Mouse (Mus musculus): ENCODE measurements at regions not wholly inside any gene's neighbourhood (a gene's known extent, or its start where the extent isn't known, plus 50 kb on each side); places are given as distances from the start of the nearest gene placed in this dataset.
A peak's percentile ranks its signal among the peaks of the same experiment; 100 is the strongest.

DNA sequence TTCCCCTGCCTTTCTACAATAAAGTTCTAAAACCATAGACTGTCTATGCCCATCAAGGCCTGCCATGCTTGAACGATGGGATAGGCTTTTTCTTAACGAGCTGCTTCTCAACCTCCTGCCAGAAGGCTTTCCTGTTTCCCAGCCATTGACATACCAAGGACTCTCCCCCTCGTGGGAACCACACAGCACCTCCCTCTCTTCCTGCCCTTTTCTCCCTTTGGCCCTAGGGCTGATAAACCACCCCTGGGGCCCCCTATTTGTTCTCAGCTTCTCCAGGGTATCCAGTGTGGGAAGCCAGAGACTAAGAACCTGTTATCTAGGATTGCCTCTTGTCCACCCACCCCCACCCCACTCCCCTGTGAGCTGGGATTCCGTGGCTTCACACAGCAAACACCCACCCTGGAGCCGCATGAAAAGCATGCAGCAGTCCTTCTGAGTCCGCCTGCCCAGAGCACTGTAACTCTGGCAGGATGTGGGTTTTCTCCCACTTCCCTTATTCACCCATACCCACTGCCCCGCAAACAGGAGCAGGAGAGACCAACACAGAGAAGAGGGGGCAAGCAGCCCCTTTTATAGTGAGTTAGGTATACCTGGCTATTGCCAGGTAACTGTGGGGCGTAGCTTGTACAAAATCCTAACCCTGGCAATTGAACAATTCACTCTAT is 351.5 kb downstream of the Slc6a15 start:
- no peaks in the 10 kb centered on the region for H3K36me3 ChIP-seq (replicated peaks; ENCODE audit: control insufficient read depth, insufficient read depth, low read length)
- H3K27me3 ChIP-seq (ENCODE audit: control insufficient read depth, insufficient read depth, low read length), result no peaks in the 10 kb centered on the region
- no peak for TF ChIP-seq CTCF (IDR thresholded peaks at IDR 0.05; ENCODE audit: low read depth)
- no peak for TF ChIP-seq EP300 (IDR thresholded peaks at IDR 0.05; ENCODE audit: low read depth)
- no peak overlapping the region for H3K4me2 ChIP-seq (ENCODE audit: low read depth, low read length)
- no peak overlapping the region for H3K4me3 ChIP-seq (ENCODE audit: low read depth, low read length)
- ATAC-seq (ENCODE audit: insufficient read depth, low read depth) (no peak), DNase-seq (ENCODE audit: low spot score) (no peak)
- no peaks in the 10 kb centered on the region for H3K9me3 ChIP-seq (replicated peaks; ENCODE audit: control insufficient read depth, low read length)
- H3K27ac ChIP-seq (ENCODE audit: low read depth), result no peak overlapping the region
- no peak overlapping the region for H3K9ac ChIP-seq (replicated peaks; ENCODE audit: low read depth, low read length)
- WGBS, result 39% methylated on average over 8 of the region's 8 CpGs
- H3K4me1 ChIP-seq (ENCODE audit: control insufficient read depth, insufficient read depth), result no peaks in the 10 kb centered on the region

DNA sequence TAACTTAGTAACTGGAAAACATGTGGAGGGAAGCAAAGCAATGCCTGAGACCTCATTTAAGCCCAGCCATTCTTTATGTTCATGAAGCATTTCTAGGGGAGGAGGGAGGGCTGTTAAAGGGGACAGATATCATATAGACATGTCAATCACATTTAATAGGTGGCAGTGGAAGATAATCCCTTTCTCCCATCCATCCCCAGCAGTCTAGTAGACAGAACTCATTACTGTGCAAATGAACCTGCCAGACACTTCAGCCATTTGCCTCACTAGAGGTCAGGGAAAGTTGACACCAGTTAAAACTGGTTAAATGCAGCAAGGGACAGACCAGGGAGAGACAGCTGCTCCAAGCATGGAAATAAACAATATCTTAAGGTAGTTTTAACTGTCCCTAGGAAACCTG is 359.1 kb downstream of the Slc6a15 start:
- Histone ChIP-seq H3K36me3 (replicated peaks; ENCODE audit: control insufficient read depth, insufficient read depth, low read length) (no peaks in the 10 kb centered on the region), H3K27me3 (ENCODE audit: control insufficient read depth, insufficient read depth, low read length) (no peaks in the 10 kb centered on the region), H3K4me2 (ENCODE audit: low read depth, low read length) (no peak overlapping the region), H3K9me3 (replicated peaks; ENCODE audit: control insufficient read depth, low read length) (no peaks in the 10 kb centered on the region), H3K9ac (replicated peaks; ENCODE audit: low read depth, low read length) (no peak overlapping the region), H3K4me1 (ENCODE audit: control insufficient read depth, insufficient read depth) (no peaks in the 10 kb centered on the region), H3K27ac (ENCODE audit: low read depth) (no peak overlapping the region), H3K4me3 (ENCODE audit: low read depth, low read length) (no peak overlapping the region)
- ATAC-seq (ENCODE audit: insufficient read depth, low read depth) (no peak), DNase-seq (ENCODE audit: low spot score) (no peak)
- TF ChIP-seq EP300 (IDR thresholded peaks at IDR 0.05; ENCODE audit: low read depth) (no peak), CTCF (IDR thresholded peaks at IDR 0.05; ENCODE audit: low read depth) (no peak)

DNA sequence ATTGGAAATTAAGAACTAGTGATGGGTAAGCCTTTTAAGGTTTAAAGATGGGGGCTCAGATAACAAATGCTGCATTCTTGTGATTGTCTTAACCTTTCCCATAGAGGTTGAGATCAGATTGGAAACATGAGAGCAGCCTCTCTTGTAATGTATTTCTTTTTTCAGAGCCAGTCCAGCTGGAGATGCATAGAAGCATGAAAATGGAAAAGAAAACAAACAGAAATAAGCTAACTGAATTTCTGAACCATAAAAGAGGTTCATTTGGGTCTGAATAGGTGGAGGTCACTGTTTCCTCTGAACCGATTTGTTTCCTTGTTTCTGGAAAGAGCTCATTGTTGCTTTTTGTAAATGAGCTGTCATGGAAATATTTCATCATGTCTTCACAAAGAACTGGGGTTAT is 363.9 kb downstream of the Slc6a15 start:
- 47% methylated on average over 1 of the region's 1 CpGs for WGBS
- Histone ChIP-seq H3K36me3 (replicated peaks; ENCODE audit: control insufficient read depth, insufficient read depth, low read length) (no peaks in the 10 kb centered on the region), H3K27ac (ENCODE audit: low read depth) (no peak overlapping the region), H3K9ac (replicated peaks; ENCODE audit: low read depth, low read length) (no peak overlapping the region), H3K9me3 (replicated peaks; ENCODE audit: control insufficient read depth, low read length) (no peaks in the 10 kb centered on the region), H3K4me2 (ENCODE audit: low read depth, low read length) (no peak overlapping the region), H3K27me3 (ENCODE audit: control insufficient read depth, insufficient read depth, low read length) (no peaks in the 10 kb centered on the region), H3K4me1 (ENCODE audit: control insufficient read depth, insufficient read depth) (no peaks in the 10 kb centered on the region), H3K4me3 (ENCODE audit: low read depth, low read length) (no peak overlapping the region)
- no peak for DNase-seq (ENCODE audit: low spot score)
- no peak for ATAC-seq (ENCODE audit: insufficient read depth, low read depth)
- TF ChIP-seq CTCF (IDR thresholded peaks at IDR 0.05; ENCODE audit: low read depth) (no peak), EP300 (IDR thresholded peaks at IDR 0.05; ENCODE audit: low read depth) (no peak)

DNA sequence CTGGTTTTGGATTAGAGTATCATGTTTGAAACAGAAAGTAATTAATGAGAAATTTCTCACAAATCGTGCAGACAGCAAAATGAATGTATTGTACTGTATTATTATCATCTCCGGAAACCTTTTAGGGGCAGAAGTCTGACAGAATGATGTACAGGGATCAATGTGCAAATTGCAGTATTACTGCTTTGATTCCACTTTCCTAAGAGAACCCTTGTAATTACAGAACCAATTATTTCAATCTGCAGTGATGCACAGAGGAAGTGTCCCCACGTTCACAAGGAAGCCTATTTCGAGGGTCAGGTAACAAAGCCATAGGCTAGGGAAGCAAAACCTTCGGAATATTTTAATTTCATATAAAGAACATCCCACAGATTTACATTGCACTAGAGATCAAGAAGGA is 364.4 kb downstream of the Slc6a15 start:
- H3K4me1 ChIP-seq (ENCODE audit: control insufficient read depth, insufficient read depth), result no peaks in the 10 kb centered on the region
- H3K27me3 ChIP-seq (ENCODE audit: control insufficient read depth, insufficient read depth, low read length), result no peaks in the 10 kb centered on the region
- no peaks in the 10 kb centered on the region for H3K9me3 ChIP-seq (replicated peaks; ENCODE audit: control insufficient read depth, low read length)
- ATAC-seq (ENCODE audit: insufficient read depth, low read depth) (no peak), DNase-seq (ENCODE audit: low spot score) (no peak)
- H3K36me3 ChIP-seq (replicated peaks; ENCODE audit: control insufficient read depth, insufficient read depth, low read length), result no peaks in the 10 kb centered on the region
- 61% methylated on average over 5 of the region's 5 CpGs for WGBS
- H3K9ac ChIP-seq (replicated peaks; ENCODE audit: low read depth, low read length), result no peak overlapping the region
- H3K4me2 ChIP-seq (ENCODE audit: low read depth, low read length), result no peak overlapping the region
- TF ChIP-seq EP300 (IDR thresholded peaks at IDR 0.05; ENCODE audit: low read depth), result no peak
- no peak for TF ChIP-seq CTCF (IDR thresholded peaks at IDR 0.05; ENCODE audit: low read depth)
- no peak overlapping the region for H3K27ac ChIP-seq (ENCODE audit: low read depth)
- H3K4me3 ChIP-seq (ENCODE audit: low read depth, low read length), result no peak overlapping the region

DNA sequence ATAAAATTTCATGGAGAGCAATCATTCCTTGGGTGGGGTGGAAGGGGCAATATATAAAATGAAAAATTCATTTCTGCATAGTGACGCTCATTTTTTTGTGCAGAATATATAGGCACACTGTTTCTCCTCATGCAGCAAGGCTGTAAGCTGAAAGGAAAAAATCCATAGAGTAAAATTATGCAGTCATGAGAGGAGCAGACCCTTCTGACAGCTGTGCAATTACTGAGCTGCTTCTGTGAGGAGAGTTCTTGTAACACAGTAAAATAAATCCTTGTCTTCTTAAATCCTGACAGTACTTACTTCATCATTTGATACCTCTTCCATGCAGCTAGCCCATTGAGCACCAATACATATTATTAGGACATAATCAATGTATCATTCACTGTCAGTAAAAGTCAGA is 362.7 kb upstream of the Gm21293 start:
- 84% methylated on average over 1 of the region's 1 CpGs for WGBS

DNA sequence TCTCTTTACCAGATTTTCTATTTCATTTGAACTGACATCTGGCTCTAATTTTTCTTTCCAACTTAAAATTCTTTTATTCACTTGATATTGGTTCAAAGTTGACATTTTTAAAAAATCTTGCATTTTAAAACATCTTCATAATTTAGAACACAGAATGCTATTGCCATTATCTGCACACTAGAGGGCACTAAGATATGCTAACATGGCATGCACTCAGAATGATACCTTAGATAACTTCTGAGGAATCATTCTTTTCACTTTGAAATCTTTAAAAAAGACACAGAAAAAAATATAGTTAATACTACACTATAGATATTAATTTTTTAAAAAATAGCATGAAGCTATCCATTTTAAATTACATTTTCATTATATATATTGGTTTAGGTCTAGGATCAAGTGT is 357.9 kb upstream of the Gm21293 start:
- Histone ChIP-seq H3K36me3 (replicated peaks; ENCODE audit: control insufficient read depth, insufficient read depth, low read length) (no peaks in the 10 kb centered on the region), H3K9ac (replicated peaks; ENCODE audit: low read depth, low read length) (no peak overlapping the region), H3K27me3 (ENCODE audit: control insufficient read depth, insufficient read depth, low read length) (no peaks in the 10 kb centered on the region), H3K4me3 (ENCODE audit: low read depth, low read length) (no peak overlapping the region), H3K9me3 (replicated peaks; ENCODE audit: control insufficient read depth, low read length) (no peaks in the 10 kb centered on the region), H3K4me1 (ENCODE audit: control insufficient read depth, insufficient read depth) (no peaks in the 10 kb centered on the region), H3K4me2 (ENCODE audit: low read depth, low read length) (no peak overlapping the region), H3K27ac (ENCODE audit: low read depth) (no peak overlapping the region)
- no peak for TF ChIP-seq EP300 (IDR thresholded peaks at IDR 0.05; ENCODE audit: low read depth)
- peak; percentile 30; the same call in 1 of the 2 replicates for TF ChIP-seq CTCF (IDR thresholded peaks at IDR 0.05; ENCODE audit: low read depth)
- DNase-seq (ENCODE audit: low spot score), result no peak
- ATAC-seq (ENCODE audit: insufficient read depth, low read depth), result no peak

More for the DNA sequence above, 362.7 kb upstream of the Gm21293 start:
- ATAC-seq (ENCODE audit: insufficient read depth, low read depth), result no peak
- H3K9me3 ChIP-seq (replicated peaks; ENCODE audit: control insufficient read depth, low read length), result no peaks in the 10 kb centered on the region
- no peak overlapping the region for H3K27ac ChIP-seq (ENCODE audit: low read depth)
- H3K27me3 ChIP-seq (ENCODE audit: control insufficient read depth, insufficient read depth, low read length), result no peaks in the 10 kb centered on the region
- no peak overlapping the region for H3K4me3 ChIP-seq (ENCODE audit: low read depth, low read length)
- no peak for DNase-seq (ENCODE audit: low spot score)
- H3K4me1 ChIP-seq (ENCODE audit: control insufficient read depth, insufficient read depth), result no peaks in the 10 kb centered on the region
- H3K9ac ChIP-seq (replicated peaks; ENCODE audit: low read depth, low read length), result no peak overlapping the region
- TF ChIP-seq EP300 (IDR thresholded peaks at IDR 0.05; ENCODE audit: low read depth) (no peak), CTCF (IDR thresholded peaks at IDR 0.05; ENCODE audit: low read depth) (no peak)
- H3K36me3 ChIP-seq (replicated peaks; ENCODE audit: control insufficient read depth, insufficient read depth, low read length), result no peaks in the 10 kb centered on the region
- no peak overlapping the region for H3K4me2 ChIP-seq (ENCODE audit: low read depth, low read length)

All from heart, postnatal 0 days (tissue).